Mouse (Mus musculus) heart, adult 2 months (tissue): ENCODE measurements at regions not wholly inside any gene's neighbourhood (a gene's known extent, or its start where the extent isn't known, plus 50 kb on each side); places are given as distances from the start of the nearest gene placed in this dataset.

ENCODE experiments used
- DNase-seq, 2 experiments: peaks; one replicate each; pipeline ENCODE4 v3.0.0; 2021
- H3K27ac ChIP-seq: fragments of 200-600 bp; 2 replicates; pipeline ENCODE4 v1.8.1; 2022
- H3K27me3 ChIP-seq: fragments of 200-500 bp; 2 replicates; pipeline ENCODE4 v1.6.1; 2012; ENCODE audit warnings: mild to moderate bottlenecking, low read length, inconsistent platforms, mixed read lengths; ENCODE audit not compliant: control insufficient read depth, insufficient read depth
- H3K36me3 ChIP-seq: fragments of 200-500 bp; 2 replicates; pipeline ENCODE4 v1.6.1; 2012; ENCODE audit warnings: low read length, inconsistent platforms; ENCODE audit not compliant: control insufficient read depth, insufficient read depth
- H3K4me1 ChIP-seq: fragments of 200-500 bp; 2 replicates; pipeline ENCODE4 v1.6.1; 2011; ENCODE audit warnings: low read length; ENCODE audit not compliant: control insufficient read depth, insufficient read depth
- H3K4me3 ChIP-seq: fragments of 200-600 bp; 2 replicates; pipeline ENCODE4 v1.8.1; 2022
- H3K79me2 ChIP-seq: fragments of 200-500 bp; replicated peaks from 2 replicates; pipeline ENCODE4 v1.6.1; 2012; ENCODE audit warnings: mild to moderate bottlenecking, inconsistent platforms, low read length, moderate library complexity, mixed read lengths; ENCODE audit not compliant: control insufficient read depth, insufficient read depth
- H3K9ac ChIP-seq: fragments of 200-500 bp; 2 replicates; pipeline ENCODE4 v1.6.1; 2012; ENCODE audit warnings: low read depth, mild to moderate bottlenecking, control low read depth, inconsistent platforms, low read length, mixed read lengths
- CTCF ChIP-seq: fragments of 200-600 bp; IDR thresholded peaks from 2 replicates; pipeline ENCODE4 v1.8.1; 2022; ENCODE audit warnings: antibody characterized with exemption, mild to moderate bottlenecking, moderate library complexity
- EP300 ChIP-seq: fragments of 200-500 bp; IDR thresholded peaks from 2 replicates; pipeline ENCODE4 v1.6.1; 2011; ENCODE audit warnings: low read depth, low read length, control low read depth; ENCODE audit not compliant: insufficient read depth
- POLR2A ChIP-seq: fragments of 200-500 bp; IDR thresholded peaks from 2 replicates; pipeline ENCODE4 v1.6.1; 2011; ENCODE audit warnings: mild to moderate bottlenecking, low read depth, low read length, control low read depth; ENCODE audit not compliant: insufficient read depth
- WGBS: fragments of 180-500 bp; shearing (Covaris S2); methylation state at CpG from one replicate; pipeline ENCODE4 v1.1.7; 2018; 5-methylcytosine and 5-hydroxymethylcytosine counted together
- intact Hi-C: fragments of 180-260 bp; cut with DNase I; formaldehyde crosslinking; loops from one replicate; pipeline ENCODE4 v1.15.1; 2025

- WGBS, result 91% methylated on average over 8 of the region's 8 CpGs
- Histone ChIP-seq H3K9ac (no peak overlapping the region), H3K36me3 (no peaks in the 10 kb centered on the region), H3K27ac (no peak overlapping the region), H3K4me3 (no peak overlapping the region), H3K4me1 (no peaks in the 10 kb centered on the region), H3K27me3 (no peaks in the 10 kb centered on the region), H3K79me2 (no peaks in the 10 kb centered on the region)
- no peak for TF ChIP-seq POLR2A
- TF ChIP-seq EP300, result no peak
- TF ChIP-seq CTCF, result no peak
- intact Hi-C loops, result no loop called here
- DNase-seq, result no peak
Measured at GRCm38 (mm10) chr1:156999272-156999671, 59.8 kb upstream of the Ralgps2 start.

GRCm38 (mm10) chr1:156997476-156998305, 58.3 kb upstream of the Ralgps2 start:
- no peak for DNase-seq
- H3K79me2 ChIP-seq, result no peaks in the 10 kb centered on the region
- 53% methylated on average over 12 of the region's 12 CpGs for WGBS
- H3K4me1 ChIP-seq, result no peaks in the 10 kb centered on the region
- no peak overlapping the region for H3K27ac ChIP-seq
- no peak overlapping the region for H3K4me3 ChIP-seq
- no peaks in the 10 kb centered on the region for H3K36me3 ChIP-seq
- TF ChIP-seq CTCF, result no peak
- no peak for TF ChIP-seq EP300
- TF ChIP-seq POLR2A, result no peak
- no peaks in the 10 kb centered on the region for H3K27me3 ChIP-seq
- intact Hi-C loops, result no loop called here
- no peak overlapping the region for H3K9ac ChIP-seq

GRCm38 (mm10) chr1:156997033-156997432, 57.6 kb upstream of the Ralgps2 start:
- peak overlapping the region; percentile 20; the same call in 1 of the 2 replicates for H3K27ac ChIP-seq
- TF ChIP-seq CTCF (no peak), POLR2A (no peak), EP300 (no peak)
- 91% methylated on average over 10 of the region's 10 CpGs for WGBS
- DNase-seq, result no peak
- no peak overlapping the region for H3K9ac ChIP-seq
- intact Hi-C loops, result no loop called here
- H3K4me3 ChIP-seq, result no peak overlapping the region
- no peaks in the 10 kb centered on the region for H3K36me3 ChIP-seq
- H3K27me3 ChIP-seq, result no peaks in the 10 kb centered on the region
- no peaks in the 10 kb centered on the region for H3K4me1 ChIP-seq
- no peaks in the 10 kb centered on the region for H3K79me2 ChIP-seq

- Histone ChIP-seq H3K27ac (no peak overlapping the region; the same call in 1 of the 2 replicates), H3K4me1 (no peaks in the 10 kb centered on the region), H3K4me3 (no peak overlapping the region), H3K79me2 (no peaks in the 10 kb centered on the region), H3K27me3 (no peaks in the 10 kb centered on the region), H3K9ac (no peak overlapping the region), H3K36me3 (no peaks in the 10 kb centered on the region)
- peak in 1 of 2 experiments; percentile 53 for DNase-seq
- intact Hi-C loops, result no loop called here
- TF ChIP-seq EP300, result no peak
- TF ChIP-seq POLR2A, result no peak
- no peak for TF ChIP-seq CTCF
- 72% methylated on average over 10 of the region's 10 CpGs for WGBS
Measured at GRCm38 (mm10) chr1:156996084-156996880, 56.9 kb upstream of the Ralgps2 start.

- TF ChIP-seq EP300 (no peak), POLR2A (no peak), CTCF (no peak)
- Histone ChIP-seq H3K79me2 (no peaks in the 10 kb centered on the region), H3K9ac (no peak overlapping the region), H3K4me1 (no peaks in the 10 kb centered on the region), H3K4me3 (no peak overlapping the region), H3K27ac (no peak overlapping the region), H3K36me3 (no peaks in the 10 kb centered on the region), H3K27me3 (no peaks in the 10 kb centered on the region)
- DNase-seq, result no peak
- intact Hi-C loops, result no loop called here
- WGBS, result 85% methylated on average over 7 of the region's 7 CpGs
Measured at GRCm38 (mm10) chr1:156995180-156995951, 55.9 kb upstream of the Ralgps2 start.
